Mouse (Mus musculus): Measurements from ENCODE around the gene Mtrex. TPM values are rescaled to one million over a fixed set of nuclear protein-coding genes. Genes with fewer than 3 reads are reported as not detected.

Mtrex gene
- total and polyA plus RNA-seq, 3 experiments = 57.4 to 96.5 (median 62.2) TPM

- Histone ChIP-seq H3K36me3 (ENCODE audit: control insufficient read depth in 1 of 2, insufficient read depth in 2 of 2, low read length in 2 of 2) (peaks cover 0 to 11% of the 10 kb centered on the region in 2 experiments; a peak in 2 of 4 replicates), H3K4me3 (ENCODE audit: control insufficient read depth in 1 of 2, insufficient read depth in 1 of 2, low read depth in 2 of 2, low read length in 2 of 2) (no peak overlapping the region), H3K27ac (ENCODE audit: control insufficient read depth, low read depth, low read length) (no peak overlapping the region), H3K9ac (ENCODE audit: control insufficient read depth, low read depth, low read length, poor library complexity, severe bottlenecking) (no peak overlapping the region), H3K27me3 (ENCODE audit: control insufficient read depth in 1 of 2, insufficient read depth in 2 of 2, low read length in 2 of 2) (no peaks in the 10 kb centered on the region), H3K4me1 (ENCODE audit: control insufficient read depth in 1 of 2, insufficient read depth in 2 of 2, low read length in 2 of 2) (no peaks in the 10 kb centered on the region), H3K79me2 (ENCODE audit: control insufficient read depth, insufficient read depth, low read length, poor library complexity) (no peaks in the 10 kb centered on the region), H3K9me3 (replicated peaks; ENCODE audit: insufficient read depth, low read length) (no peaks in the 10 kb centered on the region)
- no peak for DNase-seq (ENCODE audit: low read depth, low spot score)
- TF ChIP-seq RCOR1 (IDR thresholded peaks at IDR 0.05; ENCODE audit: low read depth, low read length) = no peak
- no peak for TF ChIP-seq ZC3H11A (IDR thresholded peaks at IDR 0.05; ENCODE audit: low read depth, low read length)
- no peak for TF ChIP-seq ZNF384 (IDR thresholded peaks at IDR 0.05; ENCODE audit: low read depth, low read length)
- TF ChIP-seq MAZ (IDR thresholded peaks at IDR 0.05; ENCODE audit: low read depth, low read length) = no peak
- no peak for TF ChIP-seq MEF2A (IDR thresholded peaks at IDR 0.05; ENCODE audit: extremely low read depth, insufficient replicate concordance, low read depth, low read length, poor library complexity, severe bottlenecking)
- TF ChIP-seq NELFE (IDR thresholded peaks at IDR 0.05; ENCODE audit: low read depth, low read length) = no peak
- TF ChIP-seq USF2 (IDR thresholded peaks at IDR 0.05; ENCODE audit: borderline replicate concordance in 1 of 2, insufficient read depth in 1 of 2, low read depth in 1 of 2, low read length in 2 of 2) = no peak
- TF ChIP-seq NRF1 (IDR thresholded peaks at IDR 0.05; ENCODE audit: insufficient read depth, low read depth, low read length, poor library complexity, severe bottlenecking) = no peak
- no peak for TF ChIP-seq UBTF (IDR thresholded peaks at IDR 0.05; ENCODE audit: borderline replicate concordance, insufficient read depth, low read depth, low read length)
- no peak for TF ChIP-seq USF1 (IDR thresholded peaks at IDR 0.05; ENCODE audit: low read depth, low read length)
- TF ChIP-seq MAFK (IDR thresholded peaks at IDR 0.05; ENCODE audit: borderline replicate concordance, low read depth, low read length) = no peak
- no peak for TF ChIP-seq GATA1 (IDR thresholded peaks at IDR 0.05; ENCODE audit: low read depth, low read length)
- no peak for TF ChIP-seq HCFC1 (IDR thresholded peaks at IDR 0.05; ENCODE audit: low read depth, low read length)
These were observed 59.8 kb downstream of the Mtrex start for GRCm38 (mm10) chr13:112867381-112867780.

GRCm38 (mm10) chr13:112866782-112867181 lies 60.4 kb downstream of the Mtrex start:
- no peak overlapping the region for H3K4me3 ChIP-seq (ENCODE audit: control insufficient read depth in 1 of 2, insufficient read depth in 1 of 2, low read depth in 2 of 2, low read length in 2 of 2)
- H3K36me3 ChIP-seq (ENCODE audit: control insufficient read depth in 1 of 2, insufficient read depth in 2 of 2, low read length in 2 of 2) = peaks cover 0 to 11% of the 10 kb centered on the region in 2 experiments; a peak in 2 of 4 replicates
- H3K4me1 ChIP-seq (ENCODE audit: control insufficient read depth in 1 of 2, insufficient read depth in 2 of 2, low read length in 2 of 2) = no peaks in the 10 kb centered on the region
- H3K27me3 ChIP-seq (ENCODE audit: control insufficient read depth in 1 of 2, insufficient read depth in 2 of 2, low read length in 2 of 2) = no peaks in the 10 kb centered on the region
- no peak overlapping the region for H3K27ac ChIP-seq (ENCODE audit: control insufficient read depth, low read depth, low read length)
- no peak for DNase-seq (ENCODE audit: low read depth, low spot score)
- TF ChIP-seq USF2 (IDR thresholded peaks at IDR 0.05; ENCODE audit: borderline replicate concordance in 1 of 2, insufficient read depth in 1 of 2, low read depth in 1 of 2, low read length in 2 of 2) = no peak
- no peak for TF ChIP-seq EP300 (IDR thresholded peaks at IDR 0.05; ENCODE audit: low read depth in 1 of 2, low read length in 2 of 2)
- no peak for TF ChIP-seq ETS1 (IDR thresholded peaks at IDR 0.05; ENCODE audit: low read depth, low read length)
- no peak for TF ChIP-seq E2F4 (IDR thresholded peaks at IDR 0.05; ENCODE audit: borderline replicate concordance, low read depth, low read length)
- no peak for TF ChIP-seq RAD21 (IDR thresholded peaks at IDR 0.05; ENCODE audit: low read depth, low read length)
- no peak overlapping the region for H3K9ac ChIP-seq (ENCODE audit: control insufficient read depth, low read depth, low read length, poor library complexity, severe bottlenecking)
- no peaks in the 10 kb centered on the region for H3K9me3 ChIP-seq (replicated peaks; ENCODE audit: insufficient read depth, low read length)
- no peaks in the 10 kb centered on the region for H3K79me2 ChIP-seq (ENCODE audit: control insufficient read depth, insufficient read depth, low read length, poor library complexity)

Measured in MEL (cell line).